Mouse (Mus musculus) limb, embryonic 13.5 days (tissue): ENCODE data around the gene B4galt4. TPM values are rescaled to one million over a fixed set of nuclear protein-coding genes. Genes with fewer than 3 reads are reported as not detected.
"Not testable (repeated sequence)": the region's sequence is repeated elsewhere in the genome, so short reads cannot be mapped to it uniquely, and the experiment has no call there.

Experiments used
- ATAC-seq: fragments of 200-750 bp; cut with Nextera tagmentation; 2 replicates; pipeline ENCODE4 v1.8.0; 2017; ENCODE audit warnings: low read depth, moderate number of reproducible peaks, moderate TSS enrichment; ENCODE audit not compliant: low FRiP score
- H3K27ac ChIP-seq: fragments of 300-500 bp; sonication (generic); 2 replicates; pipeline ENCODE4 v1.5.1; 2015; ENCODE audit warnings: inconsistent platforms, mild to moderate bottlenecking, moderate library complexity
- H3K27me3 ChIP-seq: fragments of 300-500 bp; sonication (generic); 2 replicates; pipeline ENCODE4 v1.6.1; 2015; ENCODE audit warnings: mild to moderate bottlenecking, inconsistent platforms
- H3K36me3 ChIP-seq: fragments of 300-500 bp; sonication (generic); 2 replicates; pipeline ENCODE4 v1.6.1; 2015; ENCODE audit warnings: inconsistent platforms, mild to moderate bottlenecking, moderate library complexity
- H3K4me1 ChIP-seq: fragments of 300-500 bp; sonication (generic); 2 replicates; pipeline ENCODE4 v1.6.1; 2015; ENCODE audit warnings: inconsistent platforms
- H3K4me2 ChIP-seq: fragments of 300-500 bp; sonication (generic); replicated peaks from 2 replicates; pipeline ENCODE4 v1.6.1; 2015; ENCODE audit warnings: inconsistent platforms, mild to moderate bottlenecking, moderate library complexity
- H3K4me3 ChIP-seq: fragments of 300-500 bp; sonication (generic); 2 replicates; pipeline ENCODE4 v1.5.1; 2015; ENCODE audit warnings: moderate library complexity, mild to moderate bottlenecking, inconsistent platforms
- H3K9ac ChIP-seq: fragments of 300-500 bp; sonication (generic); 2 replicates; pipeline ENCODE4 v1.6.1; 2015; ENCODE audit warnings: mild to moderate bottlenecking, inconsistent platforms
- H3K9me3 ChIP-seq: fragments of 300-500 bp; sonication (generic); 2 replicates; pipeline ENCODE4 v1.6.1; 2016; ENCODE audit warnings: inconsistent platforms
- WGBS: fragments of 180-500 bp; shearing (Covaris S2); methylation state at CpG from one replicate; pipeline ENCODE4 v1.1.7; 2015; 5-methylcytosine and 5-hydroxymethylcytosine counted together
- polyA plus RNA-seq: library from polyadenylated mRNA; unstranded; fragments of >200 nt; fragmentation: Nextera tagmentation; extraction: Ambion mirVana; gene quantifications from 2 replicates; pipeline ENCODE4 v1.2.1, GENCODE M21; 2015

The B4galt4 gene
- polyA plus RNA-seq, 1 experiment from 2014 or later, result 37.2 TPM

- 54% methylated on average over 6 of the region's 6 CpGs for WGBS
- Histone ChIP-seq H3K4me1 (peaks cover 29% of the 10 kb centered on the region), H3K27ac (no peak overlapping the region), H3K9ac (no peak overlapping the region), H3K36me3 (no peaks in the 10 kb centered on the region), H3K4me3 (no peak overlapping the region), H3K27me3 (no peaks in the 10 kb centered on the region), H3K4me2 (no peak overlapping the region), H3K9me3 (no peaks in the 10 kb centered on the region)
- no peak for ATAC-seq
Observed at GRCm38 (mm10) chr16:38776342-38776741, 34.3 kb downstream of the B4galt4 start.

- Histone ChIP-seq H3K27ac (no peak overlapping the region), H3K4me3 (no peak overlapping the region), H3K9ac (no peak overlapping the region), H3K9me3 (no peaks in the 10 kb centered on the region), H3K27me3 (no peaks in the 10 kb centered on the region; the same call in 1 of the 2 replicates), H3K4me2 (no peak overlapping the region), H3K4me1 (0 out of 2 replicates have a peak, but pooled peaks cover 4% of the 10 kb centered on the region), H3K36me3 (no peaks in the 10 kb centered on the region)
- ATAC-seq, result no peak
- 95% methylated on average over 7 of the region's 7 CpGs for WGBS
Observed at GRCm38 (mm10) chr16:38780960-38781572, 39.0 kb downstream of the B4galt4 start.

DNA sequence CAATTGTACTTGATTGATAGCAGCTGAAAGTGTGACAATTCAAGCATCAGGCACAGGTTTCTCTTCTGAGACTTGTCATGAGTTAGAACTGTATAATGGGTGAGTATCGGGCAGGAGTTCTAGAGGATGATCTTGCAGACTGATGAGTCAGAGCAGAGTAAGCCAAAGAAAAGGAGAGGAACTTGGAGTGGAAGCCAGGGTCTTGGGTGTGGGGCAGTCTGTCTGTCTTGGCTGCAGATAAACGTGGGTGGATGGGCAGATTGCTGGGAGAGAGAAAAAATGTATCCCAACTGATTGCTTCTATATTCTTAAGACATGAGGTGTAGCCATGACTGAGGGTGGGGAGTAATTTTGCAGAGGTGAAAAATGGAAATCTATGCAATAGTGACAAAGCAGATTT is 39.9 kb downstream of the B4galt4 start:
- Histone ChIP-seq H3K4me3 (no peak overlapping the region), H3K4me2 (no peak overlapping the region), H3K9ac (no peak overlapping the region), H3K27me3 (no peaks in the 10 kb centered on the region; the same call in 1 of the 2 replicates), H3K4me1 (no peaks in the 10 kb centered on the region), H3K27ac (no peak overlapping the region), H3K36me3 (no peaks in the 10 kb centered on the region), H3K9me3 (no peaks in the 10 kb centered on the region)
- ATAC-seq, result no peak
- 68% methylated on average over 2 of the region's 2 CpGs for WGBS

DNA sequence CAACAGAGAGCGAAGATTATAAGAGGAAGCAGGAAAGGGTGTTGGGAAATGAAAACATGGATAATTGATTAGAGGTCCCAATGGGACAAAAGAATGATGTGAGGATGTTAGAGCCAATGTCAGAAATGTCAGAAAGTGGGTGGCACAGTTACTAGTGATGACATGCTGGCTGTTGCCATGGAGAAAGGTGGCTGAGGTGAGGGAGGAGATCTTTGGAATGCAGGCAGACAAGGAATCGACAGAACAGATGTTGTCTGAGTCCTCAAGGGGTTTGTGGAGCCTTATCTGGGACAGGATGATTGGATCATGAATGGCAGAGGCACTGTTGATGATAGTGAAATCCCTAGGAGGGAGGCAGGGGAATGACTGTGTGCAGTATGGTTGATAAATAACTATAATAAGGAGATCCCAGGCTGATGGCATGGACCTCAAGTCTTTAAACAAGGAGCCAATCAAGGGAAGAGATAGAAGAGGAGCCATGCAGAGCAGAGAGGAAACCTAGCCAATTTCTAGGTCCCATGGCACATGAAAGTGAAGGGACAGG is 40.5 kb downstream of the B4galt4 start:
- Histone ChIP-seq H3K27me3 (no peaks in the 10 kb centered on the region; the same call in 1 of the 2 replicates), H3K4me2 (no peak overlapping the region), H3K27ac (no peak overlapping the region), H3K4me1 (no peaks in the 10 kb centered on the region), H3K9me3 (no peaks in the 10 kb centered on the region), H3K36me3 (no peaks in the 10 kb centered on the region), H3K4me3 (no peak overlapping the region), H3K9ac (no peak overlapping the region)
- WGBS, result 60% methylated on average over 2 of the region's 2 CpGs
- ATAC-seq, result no peak

- H3K9ac ChIP-seq, result no peak overlapping the region
- H3K4me3 ChIP-seq, result no peak overlapping the region
- WGBS, result 83% methylated on average over 7 of the region's 7 CpGs
- no peak overlapping the region for H3K27ac ChIP-seq
- no peak overlapping the region for H3K4me2 ChIP-seq
- H3K4me1 ChIP-seq, result no peaks in the 10 kb centered on the region
- no peak for ATAC-seq
- no peaks in the 10 kb centered on the region for H3K9me3 ChIP-seq
- no peaks in the 10 kb centered on the region for H3K36me3 ChIP-seq
- no peaks in the 10 kb centered on the region; the same call in 1 of the 2 replicates for H3K27me3 ChIP-seq
Observed at GRCm38 (mm10) chr16:38785301-38785700, 43.2 kb downstream of the B4galt4 start.

DNA sequence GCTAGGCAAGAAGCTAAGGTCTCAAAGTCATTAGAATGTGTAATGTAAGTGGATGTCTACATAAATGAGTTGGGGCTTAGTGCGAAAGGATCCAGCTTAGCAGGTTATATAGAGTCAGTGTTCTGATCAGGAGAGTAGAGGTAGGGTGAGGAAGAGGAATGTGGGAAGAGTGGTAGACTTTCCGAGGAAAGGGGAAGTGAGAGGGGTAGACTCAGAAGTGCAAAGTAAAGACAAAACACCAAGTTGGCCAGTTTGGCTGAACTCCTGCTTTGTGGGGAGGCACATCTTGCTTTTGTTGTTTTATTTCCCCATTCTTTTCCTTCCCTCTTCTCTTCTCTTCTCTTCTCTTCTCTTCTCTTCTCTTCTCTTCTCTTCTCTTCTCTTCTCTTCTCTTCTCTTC is 47.0 kb downstream of the B4galt4 start:
- 87% methylated on average over 2 of the region's 2 CpGs for WGBS
- no peaks in the 10 kb centered on the region for H3K27me3 ChIP-seq
- H3K36me3 ChIP-seq, result no peaks in the 10 kb centered on the region
- H3K9ac ChIP-seq, result no peak overlapping the region
- ATAC-seq, result no peak
- H3K27ac ChIP-seq, result no peak overlapping the region
- no peak overlapping the region for H3K4me2 ChIP-seq
- no peaks in the 10 kb centered on the region for H3K9me3 ChIP-seq
- no peak overlapping the region for H3K4me3 ChIP-seq
- H3K4me1 ChIP-seq, result peaks cover 11% of the 10 kb centered on the region

- Histone ChIP-seq H3K27me3 (no peaks in the 10 kb centered on the region), H3K4me3 (no peak overlapping the region), H3K36me3 (no peaks in the 10 kb centered on the region), H3K9me3 (no peaks in the 10 kb centered on the region), H3K27ac (no peak overlapping the region), H3K4me1 (peaks cover 11% of the 10 kb centered on the region), H3K4me2 (no peak overlapping the region), H3K9ac (no peak overlapping the region)
- WGBS, result 73% methylated on average over 3 of the region's 3 CpGs
- no peak for ATAC-seq
Observed at GRCm38 (mm10) chr16:38789966-38790365, 47.9 kb downstream of the B4galt4 start.

- H3K4me2 ChIP-seq, result no peak overlapping the region
- no peaks in the 10 kb centered on the region for H3K27me3 ChIP-seq
- ATAC-seq, result no peak
- no peak overlapping the region for H3K4me3 ChIP-seq
- H3K36me3 ChIP-seq, result no peaks in the 10 kb centered on the region
- H3K27ac ChIP-seq, result no peak overlapping the region
- WGBS, result 44% methylated on average over 6 of the region's 6 CpGs
- H3K9me3 ChIP-seq, result no peaks in the 10 kb centered on the region
- H3K4me1 ChIP-seq, result peaks cover 11% of the 10 kb centered on the region
- H3K9ac ChIP-seq, result no peak overlapping the region
Observed at GRCm38 (mm10) chr16:38793120-38793519, 51.1 kb downstream of the B4galt4 start.

DNA sequence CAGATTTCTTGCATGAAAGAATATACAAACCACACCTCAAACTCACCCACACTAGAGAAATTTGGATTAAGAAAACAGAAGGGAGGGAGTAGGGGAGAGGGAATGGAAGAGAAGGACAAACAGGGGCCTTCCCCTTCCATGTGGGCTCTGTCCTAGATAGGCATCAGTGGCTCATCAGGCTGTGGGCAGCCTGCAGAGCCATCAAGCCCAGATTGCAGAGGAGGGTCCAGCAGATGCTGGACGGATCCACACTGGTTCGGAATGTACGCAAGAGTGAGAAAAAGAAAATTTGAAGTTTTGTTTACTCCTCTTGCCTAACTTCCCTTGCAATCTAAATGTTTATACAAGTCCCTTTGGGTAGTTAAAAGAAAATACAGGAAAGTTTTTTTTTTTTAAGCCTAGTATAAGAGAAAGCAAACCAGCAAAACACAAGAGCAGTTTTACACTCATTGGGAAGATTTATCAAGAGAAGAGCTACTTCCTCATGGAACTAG is 56.9 kb downstream of the B4galt4 start:
- Histone ChIP-seq H3K4me3 (no peak overlapping the region), H3K9ac (no peak overlapping the region), H3K27me3 (no peaks in the 10 kb centered on the region), H3K4me1 (no peaks in the 10 kb centered on the region), H3K36me3 (no peaks in the 10 kb centered on the region), H3K9me3 (no peaks in the 10 kb centered on the region), H3K4me2 (no peak overlapping the region), H3K27ac (no peak overlapping the region)
- WGBS, result 75% methylated on average over 3 of the region's 3 CpGs
- ATAC-seq, result no peak

- Histone ChIP-seq H3K27ac (no peak within 1 kb of the TSS), H3K4me1 (no peaks in the 10 kb centered on the region), H3K27me3 (no peaks in the 10 kb centered on the region), H3K9me3 (no peaks in the 10 kb centered on the region), H3K4me3 (no peak within 1 kb of the TSS), H3K4me2 (peak within 1 kb of the TSS; percentile 27; the same call in 1 of the 2 replicates), H3K36me3 (no peaks in the 10 kb centered on the region), H3K9ac (no peak within 1 kb of the TSS)
- WGBS, result 32% methylated on average over 10 of the region's 10 CpGs
- peak; percentile 24; the same call in 1 of the 2 replicates for ATAC-seq
Observed at GRCm38 (mm10) chr16:38800091-38800490, 58.0 kb downstream of the B4galt4 start, which contains the start of gene Upk1b. Upk1b (minus strand) TSS chr16:38800328.

- H3K27ac ChIP-seq, H3K4me2 ChIP-seq, H3K4me1 ChIP-seq, H3K36me3 ChIP-seq, H3K4me3 ChIP-seq, H3K9ac ChIP-seq, H3K27me3 ChIP-seq, ATAC-seq, H3K9me3 ChIP-seq: not testable (repeated sequence)
- 86% methylated on average over 5 of the region's 5 CpGs for WGBS
Observed at GRCm38 (mm10) chr16:38807796-38808195, 65.7 kb downstream of the B4galt4 start.

DNA sequence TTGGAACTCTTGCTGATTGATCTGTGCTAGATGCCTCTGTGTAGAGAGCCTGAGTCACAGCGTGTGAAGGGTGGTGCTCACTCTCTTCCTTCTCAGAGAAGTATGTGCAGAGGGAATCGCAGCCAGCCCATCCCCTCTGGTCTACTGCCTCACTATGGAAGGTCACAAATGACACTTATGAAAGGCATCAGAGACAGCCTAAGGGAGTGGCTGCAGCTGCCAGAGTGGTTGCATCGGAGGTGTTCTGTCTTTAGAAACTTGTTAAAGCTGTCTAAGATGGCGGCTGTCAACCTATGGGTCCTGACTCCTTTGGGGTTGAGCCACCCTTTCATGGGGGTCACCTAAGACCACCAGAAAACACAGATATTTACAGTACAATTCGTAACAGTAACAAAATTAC is 68.1 kb downstream of the B4galt4 start:
- 76% methylated on average over 5 of the region's 5 CpGs for WGBS
- ATAC-seq, result no peak

More for the DNA sequence above, 68.1 kb downstream of the B4galt4 start:
- Histone ChIP-seq H3K27ac (no peak overlapping the region), H3K9me3 (peaks cover 7% of the 10 kb centered on the region; the same call in 1 of the 2 replicates), H3K27me3 (no peaks in the 10 kb centered on the region), H3K9ac (no peak overlapping the region), H3K4me1 (no peaks in the 10 kb centered on the region), H3K4me2 (no peak overlapping the region), H3K36me3 (no peaks in the 10 kb centered on the region), H3K4me3 (no peak overlapping the region)
